Mouse (Mus musculus) liver, embryonic 16.5 days (tissue): ENCODE results near the gene Tlr6. TPM values are rescaled to one million over a fixed set of nuclear protein-coding genes. Genes with fewer than 3 reads are reported as not detected.
A peak's percentile ranks its signal among the peaks of the same experiment; 100 is the strongest.

Experiments used
- ATAC-seq: fragments of 200-750 bp; cut with Nextera tagmentation; 2 replicates; pipeline ENCODE4 v1.8.0; 2017; ENCODE audit warnings: low read depth, mild to moderate bottlenecking, moderate number of reproducible peaks, moderate library complexity
- H3K27ac ChIP-seq: fragments of 300-500 bp; sonication (generic); 2 replicates; pipeline ENCODE4 v1.5.1; 2014; ENCODE audit warnings: mild to moderate bottlenecking, low read length
- H3K27me3 ChIP-seq: fragments of 300-500 bp; sonication (generic); 2 replicates; pipeline ENCODE4 v1.6.1; 2014; ENCODE audit warnings: low read depth, low read length, mixed read lengths; ENCODE audit not compliant: control insufficient read depth, insufficient read depth
- H3K36me3 ChIP-seq: fragments of 300-500 bp; sonication (generic); 2 replicates; pipeline ENCODE4 v1.6.1; 2014; ENCODE audit warnings: mild to moderate bottlenecking; ENCODE audit not compliant: control insufficient read depth, insufficient read depth
- H3K4me1 ChIP-seq: fragments of 300-500 bp; sonication (generic); 2 replicates; pipeline ENCODE4 v1.6.1; 2014; ENCODE audit warnings: low read depth, low read length, mixed read lengths; ENCODE audit not compliant: control insufficient read depth
- H3K4me2 ChIP-seq: fragments of 300-500 bp; sonication (generic); 2 replicates; pipeline ENCODE4 v1.6.1; 2014; ENCODE audit warnings: low read depth, low read length, mixed read lengths
- H3K4me3 ChIP-seq: fragments of 300-500 bp; sonication (generic); 2 replicates; pipeline ENCODE4 v1.5.1; 2014; ENCODE audit warnings: low read depth, mild to moderate bottlenecking, low read length
- H3K9ac ChIP-seq: fragments of 300-500 bp; sonication (generic); 2 replicates; pipeline ENCODE4 v1.6.1; 2014; ENCODE audit warnings: low read depth, low read length
- H3K9me3 ChIP-seq: fragments of 300-500 bp; sonication (generic); replicated peaks from 2 replicates; pipeline ENCODE4 v1.6.1; 2016; ENCODE audit warnings: low read length; ENCODE audit not compliant: control insufficient read depth
- WGBS: fragments of 180-500 bp; shearing (Covaris S2); extraction: QIAGEN DNeasy Blood & Tissue Kit; methylation state at CpG from one replicate; pipeline ENCODE4 v1.1.7; 2014; ENCODE audit not compliant: insufficient replicate concordance; 5-methylcytosine and 5-hydroxymethylcytosine counted together
- microRNA counts: library from miRNA; unstranded; fragments of <30 nt; microRNA quantifications from one replicate; lab custom pipeline; 2016
- microRNA-seq: library from miRNA; unstranded; fragments of <30 nt; microRNA quantifications from one replicate; pipeline ENCODE4, GENCODE M21; 2016
- polyA plus RNA-seq: library from polyadenylated mRNA; unstranded; fragments of >200 nt; fragmentation: Nextera tagmentation; extraction: Ambion mirVana; gene quantifications from 2 replicates; pipeline ENCODE4 v1.2.1, GENCODE M21; 2015

Gene Tlr6
- polyA plus RNA-seq, 1 experiment from 2014 or later = 0.89 TPM

DNA sequence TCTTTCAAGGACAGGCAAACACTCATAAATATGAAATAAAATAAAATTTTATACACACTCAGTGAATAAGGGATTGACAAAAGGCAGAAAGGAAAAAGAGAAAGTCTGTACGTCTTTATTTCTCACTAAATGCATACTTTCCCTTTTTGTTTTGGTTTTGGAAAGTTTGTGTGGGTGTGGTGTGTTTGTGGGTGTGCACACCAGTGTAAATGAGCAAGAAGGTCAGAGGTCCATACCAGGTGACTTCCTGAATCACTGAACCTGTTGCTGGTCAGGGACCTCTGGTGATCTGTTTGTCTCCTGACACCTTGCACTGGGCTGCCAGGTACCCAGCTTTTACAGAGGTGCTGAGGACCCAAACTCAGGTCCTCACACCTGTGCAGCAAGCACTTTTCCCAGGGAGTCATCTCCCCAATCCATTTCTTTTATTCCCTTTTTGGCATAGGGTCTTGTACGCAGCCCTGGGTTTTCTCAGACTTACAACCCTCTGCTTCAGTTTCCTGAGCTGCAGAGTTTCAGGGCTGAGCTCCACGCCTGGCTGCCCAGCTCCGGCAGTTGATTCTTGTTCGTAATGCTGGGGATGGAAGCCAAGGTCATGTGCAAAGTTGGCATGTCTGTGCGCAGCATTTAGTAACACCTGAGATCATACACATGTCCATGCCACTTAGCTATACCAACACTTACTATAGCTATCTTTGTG is 51.2 kb downstream of the Tlr6 start:
- Histone ChIP-seq H3K4me2 (no peak overlapping the region), H3K27ac (no peak overlapping the region), H3K4me3 (no peak overlapping the region), H3K36me3 (no peaks in the 10 kb centered on the region), H3K9me3 (no peaks in the 10 kb centered on the region; the same call in 1 of the 2 replicates), H3K27me3 (no peaks in the 10 kb centered on the region), H3K4me1 (no peaks in the 10 kb centered on the region), H3K9ac (no peak overlapping the region)
- WGBS = 69% methylated on average over 6 of the region's 6 CpGs
- no peak for ATAC-seq

DNA sequence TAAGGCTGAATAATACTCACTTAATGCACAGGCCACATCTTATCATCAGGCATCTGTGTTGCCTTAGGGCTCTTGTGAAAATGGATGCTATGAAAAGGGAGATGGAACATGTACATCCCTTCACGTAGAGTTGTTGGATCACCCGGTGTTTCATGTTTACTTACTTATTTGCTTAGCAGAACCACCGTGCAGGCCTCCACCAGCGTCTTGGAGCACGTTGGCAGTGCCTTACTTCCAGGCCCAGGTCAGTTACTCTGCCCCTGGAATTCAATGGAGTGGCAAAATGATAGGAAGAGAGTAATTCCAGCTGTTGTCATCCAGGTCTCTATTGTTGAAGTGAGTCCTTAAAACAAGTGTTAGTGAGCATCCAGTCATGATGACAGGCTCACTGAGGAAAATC is 52.0 kb downstream of the Tlr6 start:
- no peak for ATAC-seq
- no peaks in the 10 kb centered on the region; the same call in 1 of the 2 replicates for H3K9me3 ChIP-seq
- no peak overlapping the region for H3K4me3 ChIP-seq
- no peak overlapping the region for H3K4me2 ChIP-seq
- H3K4me1 ChIP-seq = no peaks in the 10 kb centered on the region
- no peak overlapping the region for H3K27ac ChIP-seq
- H3K27me3 ChIP-seq = no peaks in the 10 kb centered on the region
- no peaks in the 10 kb centered on the region for H3K36me3 ChIP-seq
- WGBS = 72% methylated on average over 5 of the region's 5 CpGs
- H3K9ac ChIP-seq = no peak overlapping the region

DNA sequence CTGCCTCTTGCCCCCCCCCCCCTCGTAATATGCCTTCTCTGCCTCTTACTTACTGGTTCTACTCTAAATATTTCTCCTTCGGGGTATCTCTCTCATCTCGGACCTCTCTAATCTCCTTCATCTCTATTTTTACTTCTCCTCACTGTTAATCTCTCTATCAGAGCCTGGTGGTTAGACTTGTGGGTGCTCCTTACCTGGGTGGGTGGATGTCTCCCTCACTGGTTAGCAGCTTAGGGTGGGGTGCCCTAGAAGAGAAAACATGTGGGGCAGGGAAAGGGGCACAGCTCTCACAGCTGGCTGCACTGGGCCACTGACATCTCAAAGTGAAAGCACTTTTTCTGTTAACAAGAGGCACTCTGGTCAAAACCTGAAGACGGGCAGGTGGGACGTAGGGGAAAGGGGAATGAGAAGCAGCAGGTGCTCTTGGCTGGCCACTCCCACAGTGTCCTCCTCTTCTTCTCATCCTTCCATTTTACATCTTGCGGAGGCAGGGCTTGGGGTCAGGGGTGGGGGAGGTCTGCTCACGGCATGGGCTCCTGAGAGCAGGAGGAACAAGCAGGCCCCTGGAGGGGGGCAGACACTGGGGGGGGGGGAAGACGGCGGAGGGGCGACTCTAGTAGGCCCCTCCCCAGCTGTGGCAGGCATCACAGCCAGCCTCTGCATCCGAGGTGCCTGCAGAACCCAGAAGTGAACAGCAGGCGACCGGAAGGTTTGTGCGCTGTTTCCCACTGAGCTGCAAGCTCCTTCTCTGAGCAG is 54.2 kb downstream of the Tlr6 start:
- no peaks in the 10 kb centered on the region; the same call in 1 of the 2 replicates for H3K9me3 ChIP-seq
- H3K4me2 ChIP-seq = no peak overlapping the region
- no peaks in the 10 kb centered on the region for H3K36me3 ChIP-seq
- H3K4me3 ChIP-seq = no peak overlapping the region
- no peak for ATAC-seq
- no peak overlapping the region for H3K27ac ChIP-seq
- H3K4me1 ChIP-seq = no peaks in the 10 kb centered on the region
- no peak overlapping the region for H3K9ac ChIP-seq
- H3K27me3 ChIP-seq = no peaks in the 10 kb centered on the region
- WGBS = 52% methylated on average over 14 of the region's 14 CpGs

MicroRNAs encoded within 50 kb of the gene (microRNA counts, 519-probe panel; counts per million panel counts)
- 2,504 counts per million, percentile 65 among the panel's probes with 10 or more counts for microRNA mmu-miR-574-3p (lab: Ali Mortazavi, UCI)
- microRNA mmu-miR-574-5p (lab: Ali Mortazavi, UCI) = 2,193 counts per million, percentile 38 among the panel's probes with 10 or more counts

Small RNAs within 50 kb of the gene (microRNA-seq; reads per million reads assigned to microRNA genes)
- gene Mir574 = 151 reads per million, percentile 57 among the genes with 10 or more reads in this experiment

Other genes with a start within 250 kb of the Tlr6 start
- 77.7 and 88.9 TPM in 2 replicates for gene Klf3, start 156.7 kb downstream of the Tlr6 start, polyA plus RNA-seq
- gene Tlr1, start 26.5 kb downstream of the Tlr6 start, polyA plus RNA-seq = 0.86 and 1.5 TPM in 2 replicates
- gene Fam114a1, start 10.0 kb upstream of the Tlr6 start, polyA plus RNA-seq = 12.9 and 13.3 TPM in 2 replicates
- gene Tmem156, start 132.0 kb upstream of the Tlr6 start, polyA plus RNA-seq = 0.64 and 0.72 TPM in 2 replicates
- gene Klhl5, start 147.4 kb upstream of the Tlr6 start, polyA plus RNA-seq = 2.5 and 3.5 TPM in 2 replicates
- 0.59 and 1.2 TPM in 2 replicates for gene Wdr19, start 239.6 kb upstream of the Tlr6 start, polyA plus RNA-seq